Mouse (Mus musculus) ovary, adult 18-20 months (tissue): ENCODE measurements at regions not wholly inside any gene's neighbourhood (a gene's known extent, or its start where the extent isn't known, plus 50 kb on each side); places are given as distances from the start of the nearest gene placed in this dataset.

Experiments used
- DNase-seq: peaks from one replicate; pipeline ENCODE4 v3.0.0; 2022; ENCODE audit warnings: low spot score, mixed read lengths

DNA sequence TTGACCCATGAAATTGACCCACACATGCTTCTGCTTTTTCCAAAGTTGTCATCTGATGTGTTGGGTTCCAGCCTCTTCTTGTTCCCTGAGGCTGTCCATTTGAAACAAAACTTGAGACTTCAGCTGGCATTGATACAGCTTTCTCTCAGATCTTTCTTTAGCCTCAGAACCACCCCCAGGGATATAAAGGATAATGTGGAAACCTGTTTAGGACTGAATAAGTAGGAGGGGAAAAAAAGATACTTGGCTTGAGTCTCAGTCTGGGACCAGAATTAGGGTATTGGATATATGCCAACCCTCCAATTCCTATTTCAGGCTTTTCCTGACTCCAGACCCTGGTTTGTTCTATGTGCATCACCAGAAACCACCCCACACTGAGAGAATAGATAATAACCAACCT, 579.7 kb upstream of the Camk1g start:
- no peak for DNase-seq

DNA sequence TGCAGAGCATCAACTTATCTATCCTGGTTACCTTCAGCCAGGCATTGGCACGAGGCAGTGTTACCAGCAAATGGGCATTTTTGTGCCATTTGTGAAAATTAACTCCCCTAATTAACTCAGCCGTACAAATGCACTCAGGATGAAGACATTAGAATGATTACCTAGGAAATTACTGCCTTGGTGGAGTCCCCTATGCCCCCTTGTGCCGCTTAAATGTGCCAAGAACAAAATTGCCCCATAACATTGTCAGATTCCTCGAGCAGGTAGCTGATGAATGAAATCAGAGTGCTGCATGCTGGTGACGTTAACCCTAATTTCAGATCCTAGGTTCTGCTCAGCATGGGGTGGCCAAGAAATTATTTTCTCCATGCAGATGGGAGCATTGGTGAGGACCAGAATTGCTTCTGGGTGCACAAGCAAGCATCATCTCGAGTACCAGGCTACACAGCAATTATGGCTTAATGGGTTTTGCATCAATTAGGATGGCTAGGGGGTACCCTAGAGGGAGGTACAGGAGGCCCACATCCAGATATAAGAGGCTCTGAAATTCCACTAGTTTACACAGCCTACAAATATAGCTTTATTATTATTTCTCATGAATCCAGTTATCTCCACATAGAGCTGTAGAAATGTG, 577.0 kb upstream of the Camk1g start:
- DNase-seq: no peak

DNA sequence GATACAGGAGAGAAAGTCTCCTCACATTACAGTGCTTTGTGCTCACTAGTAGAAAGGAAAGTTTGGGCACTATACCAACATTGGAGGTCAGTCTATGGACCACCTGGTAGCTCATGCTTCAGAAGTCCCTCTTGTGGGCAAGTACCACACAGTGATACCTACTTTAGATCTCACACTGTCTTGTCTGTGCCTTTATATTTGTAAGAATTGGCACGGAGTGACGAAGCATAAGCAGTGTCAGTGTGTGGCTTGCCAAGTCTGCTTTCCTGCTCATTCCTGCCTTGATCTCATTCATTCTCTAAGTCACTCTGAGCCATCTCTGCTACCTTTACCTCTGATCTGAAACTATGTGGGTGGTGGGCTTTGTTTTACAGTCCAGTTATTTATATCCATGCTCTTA, 565.9 kb upstream of the Camk1g start:
- no peak for DNase-seq

- no peak for DNase-seq
These were observed 564.2 kb upstream of the Camk1g start for GRCm38 (mm10) chr1:193934308-193934707.

DNA sequence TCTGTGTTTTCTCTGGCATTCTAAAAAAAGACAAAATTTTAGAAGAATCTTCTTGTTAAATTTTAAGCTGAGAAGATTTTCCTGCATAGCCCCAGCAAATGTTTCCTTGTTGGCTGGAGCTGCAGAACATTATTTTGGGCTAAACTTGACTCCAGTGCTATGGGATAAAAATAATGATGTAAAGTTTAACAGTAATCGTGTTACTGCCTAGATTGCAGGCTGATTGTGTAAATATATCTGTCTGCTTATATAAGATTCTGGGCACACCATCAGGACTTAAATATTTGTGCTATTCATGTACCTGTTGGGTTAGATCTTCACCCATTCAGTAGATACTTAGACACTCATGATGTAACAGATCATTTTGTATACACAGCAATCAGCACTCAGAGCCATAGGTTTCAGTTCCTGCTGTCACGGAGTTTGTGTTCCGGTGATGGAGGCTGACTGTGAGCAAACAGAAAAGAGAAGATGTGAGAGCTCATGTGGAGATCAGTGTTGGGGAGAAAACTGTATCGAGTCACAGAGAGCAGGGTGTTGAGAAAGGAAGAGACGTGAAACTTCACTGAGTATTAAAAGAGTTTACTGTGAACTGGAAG, 561.1 kb upstream of the Camk1g start:
- DNase-seq: no peak

GRCm38 (mm10) chr1:193928607-193929006, 558.5 kb upstream of the Camk1g start:
- no peak for DNase-seq

GRCm38 (mm10) chr1:193922756-193923155, 552.7 kb upstream of the Camk1g start:
- DNase-seq: no peak

DNA sequence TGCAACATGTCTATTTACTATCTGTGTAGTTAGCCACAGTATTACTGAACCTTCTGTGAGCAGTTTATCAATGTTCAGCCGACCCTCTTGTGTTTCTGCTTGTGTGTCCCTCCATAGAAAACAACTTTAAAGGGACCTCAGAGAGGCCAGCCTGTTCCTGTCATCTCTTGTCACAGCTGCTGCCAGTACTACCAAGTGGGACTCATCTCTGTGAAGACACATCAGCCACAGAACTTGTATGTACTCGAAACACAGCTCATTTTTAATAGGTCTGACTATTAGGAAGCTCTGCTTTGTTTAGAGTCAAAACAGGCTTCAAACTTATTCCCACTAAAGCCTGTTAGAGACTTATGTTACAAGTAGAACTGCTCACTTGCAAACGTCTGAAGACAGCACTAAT, 549.1 kb upstream of the Camk1g start:
- DNase-seq: no peak

- no peak for DNase-seq
These were observed 535.6 kb upstream of the Camk1g start for GRCm38 (mm10) chr1:193905711-193906110.

- DNase-seq: no peak
These were observed 524.0 kb upstream of the Camk1g start for GRCm38 (mm10) chr1:193894072-193894471.

DNA sequence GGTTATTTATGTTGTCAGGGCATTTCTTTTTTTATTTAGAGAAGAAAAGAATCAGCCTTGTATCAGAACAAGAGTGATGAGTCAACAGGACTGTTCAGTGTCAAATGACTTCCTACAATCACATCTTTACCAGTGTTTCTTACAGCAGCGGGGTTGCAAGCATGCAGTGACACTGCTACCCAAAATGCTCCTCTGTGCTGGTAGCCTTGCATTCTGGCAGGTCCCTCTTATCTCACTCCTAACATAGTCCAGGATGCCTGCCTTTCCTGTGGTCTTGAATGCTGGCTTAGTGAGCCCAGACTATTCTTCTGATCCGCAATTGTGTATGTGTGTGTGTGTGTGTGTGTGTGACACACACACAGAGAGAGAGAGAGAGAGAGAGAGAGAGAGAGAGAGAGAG, 506.4 kb upstream of the Camk1g start:
- DNase-seq: no peak

GRCm38 (mm10) chr1:193876121-193876520, 506.0 kb upstream of the Camk1g start:
- DNase-seq: no peak

DNA sequence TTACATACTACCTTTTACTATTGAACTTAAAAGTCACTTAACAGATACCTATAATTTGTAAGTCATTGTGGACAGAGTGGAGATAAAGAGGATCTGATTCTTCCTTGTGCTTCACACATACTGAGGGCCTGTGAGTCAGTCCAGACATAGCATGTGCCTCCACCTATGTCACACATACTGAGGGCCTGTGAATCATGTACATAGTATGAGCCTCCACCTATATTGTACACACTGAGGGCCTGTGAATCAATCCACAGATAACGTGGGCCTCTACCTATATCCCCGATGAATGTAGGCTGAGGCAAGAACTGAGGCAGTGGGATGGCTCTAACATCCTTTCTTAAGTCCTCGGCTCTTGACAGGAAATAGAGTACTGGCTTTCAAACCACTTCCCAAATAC, 505.2 kb upstream of the Camk1g start:
- no peak for DNase-seq

- peak; percentile 61 for DNase-seq
These were observed 500.6 kb upstream of the Camk1g start for GRCm38 (mm10) chr1:193870731-193871130.

DNA sequence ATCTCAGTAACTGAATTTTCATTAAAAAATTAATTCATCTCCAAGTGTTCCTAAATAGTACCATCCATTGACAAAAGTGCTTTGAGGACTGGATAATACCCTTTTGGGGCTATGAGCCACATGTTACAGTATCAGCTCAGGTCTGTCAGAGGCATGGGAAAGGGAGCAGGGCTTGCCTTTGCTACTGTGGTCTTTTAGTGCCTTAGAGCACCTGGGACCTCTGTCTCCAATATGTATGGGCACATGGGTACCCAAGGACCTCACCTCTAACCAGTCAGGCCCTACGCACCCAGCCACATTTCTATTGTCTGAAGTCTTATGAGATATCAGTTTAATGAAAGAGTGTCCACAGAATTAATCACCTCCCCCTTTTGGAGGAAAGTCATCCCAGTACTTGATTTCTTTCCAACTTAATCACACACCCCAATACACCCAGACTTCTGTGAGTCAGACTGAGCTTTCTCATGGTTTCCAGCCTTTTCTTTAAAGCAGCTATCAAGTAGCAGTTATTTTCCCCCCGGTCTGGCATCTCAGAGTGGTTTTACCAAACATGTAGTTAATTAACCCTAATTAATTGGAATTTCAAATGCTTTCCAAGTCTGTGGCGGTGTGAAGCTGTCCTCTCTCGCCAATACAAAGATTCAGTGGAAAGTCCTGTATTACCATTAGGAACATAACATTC, 498.7 kb upstream of the Camk1g start:
- no peak for DNase-seq

DNA sequence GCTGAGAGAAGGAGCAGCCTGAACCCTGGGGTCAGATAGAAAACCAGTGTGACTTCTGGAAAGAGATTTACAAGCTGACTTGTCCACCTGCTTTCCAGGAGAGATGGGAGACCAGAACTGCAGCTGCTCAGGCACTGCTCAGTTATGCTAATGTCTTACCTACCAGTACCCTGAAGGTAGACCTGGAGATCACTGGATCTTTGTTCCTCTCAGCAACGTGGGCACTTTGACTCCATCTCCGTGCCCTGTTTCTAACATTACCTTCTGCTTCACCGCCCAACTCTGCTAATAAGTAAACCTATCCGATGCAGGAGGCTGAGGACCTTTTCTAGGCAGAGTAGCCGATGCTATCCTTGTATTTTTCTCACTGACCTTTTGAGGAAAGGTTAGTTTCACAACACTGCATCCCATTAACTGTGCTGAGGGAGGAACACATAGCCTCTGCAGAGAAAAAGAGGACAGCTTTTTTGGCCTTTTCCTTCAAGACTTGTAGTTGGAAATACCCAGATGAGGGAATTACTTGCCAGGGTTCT, 490.7 kb upstream of the Camk1g start:
- no peak for DNase-seq

- no peak for DNase-seq
These were observed 490.3 kb upstream of the Camk1g start for GRCm38 (mm10) chr1:193860354-193860753.

DNA sequence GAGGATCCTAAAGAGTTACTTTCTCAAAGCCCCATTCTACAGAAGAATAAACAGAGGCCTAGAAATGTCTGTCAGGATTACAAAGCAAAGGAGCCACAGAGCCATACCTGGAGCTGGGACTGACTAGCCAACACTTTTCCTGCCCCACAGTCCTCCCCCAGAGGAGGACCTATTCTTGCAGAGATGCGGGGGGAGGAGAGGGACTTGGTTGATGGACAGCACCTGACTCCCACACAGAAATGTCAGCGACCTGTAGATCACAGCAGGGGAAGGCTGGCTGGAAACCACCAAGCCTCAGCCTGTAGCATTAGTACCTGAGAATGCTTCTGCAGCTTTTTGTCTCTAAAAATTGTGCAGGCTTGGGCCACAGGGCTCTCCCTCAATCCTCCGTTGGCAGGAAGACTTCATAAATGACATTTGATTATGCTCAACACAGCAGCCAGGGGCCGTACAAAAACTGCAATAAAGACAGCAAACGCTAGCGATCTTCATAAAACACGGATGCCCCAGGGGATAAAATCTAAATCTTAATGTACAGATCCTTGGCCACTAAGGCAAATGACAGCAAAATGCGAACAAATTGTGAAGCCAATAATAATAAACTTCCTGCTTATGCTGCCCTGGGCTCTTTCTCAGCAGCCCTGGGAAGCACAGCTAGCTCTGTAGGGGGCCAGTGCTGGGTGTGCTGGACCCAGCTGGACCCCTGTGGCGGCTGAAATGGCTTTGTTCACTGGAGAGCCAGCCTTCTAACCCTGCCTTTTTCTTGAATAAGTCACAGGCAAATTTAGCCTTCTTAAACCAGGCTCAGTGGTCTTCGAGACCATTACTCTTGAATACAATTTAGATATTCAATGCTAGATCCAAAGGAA, 489.4 kb upstream of the Camk1g start:
- DNase-seq: no peak

DNA sequence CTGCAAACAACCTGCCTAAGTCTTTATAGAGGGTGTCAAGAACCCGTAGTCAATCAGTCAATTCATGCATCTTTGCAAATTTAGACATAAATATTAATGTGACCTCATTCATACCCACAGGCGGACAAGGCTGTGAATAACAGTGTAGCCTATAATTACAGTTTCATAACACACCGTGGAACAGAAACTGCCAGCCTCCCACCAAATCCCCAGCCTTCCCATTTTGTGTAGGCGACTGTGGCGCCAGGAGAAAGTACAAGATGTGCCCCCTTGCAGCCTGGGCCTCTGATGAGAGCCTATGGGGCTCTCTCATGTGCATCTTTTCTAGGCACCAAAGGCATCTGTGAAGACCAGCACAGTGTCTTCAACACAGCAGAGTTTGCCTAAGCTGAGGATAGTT, 477.8 kb upstream of the Camk1g start:
- DNase-seq: no peak

DNA sequence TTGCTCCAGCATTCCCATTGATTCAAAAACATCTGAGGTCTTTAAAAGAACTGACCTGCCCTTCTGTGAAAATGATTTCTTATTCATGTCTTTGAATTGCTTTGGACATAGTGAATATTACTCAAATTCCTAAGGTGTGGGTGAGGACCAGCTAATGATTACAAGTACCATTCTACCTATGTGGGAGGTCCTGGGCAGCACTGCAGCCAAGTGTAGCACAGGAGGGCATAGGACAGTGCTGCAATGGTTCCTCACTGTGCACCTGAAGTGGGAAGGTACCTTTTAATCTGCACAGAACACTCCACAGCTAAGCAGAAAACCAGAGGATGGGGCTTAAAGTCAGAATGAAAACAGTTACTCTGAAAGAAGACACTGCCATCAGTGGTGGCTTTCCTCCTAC, 474.8 kb upstream of the Camk1g start:
- DNase-seq: no peak

DNA sequence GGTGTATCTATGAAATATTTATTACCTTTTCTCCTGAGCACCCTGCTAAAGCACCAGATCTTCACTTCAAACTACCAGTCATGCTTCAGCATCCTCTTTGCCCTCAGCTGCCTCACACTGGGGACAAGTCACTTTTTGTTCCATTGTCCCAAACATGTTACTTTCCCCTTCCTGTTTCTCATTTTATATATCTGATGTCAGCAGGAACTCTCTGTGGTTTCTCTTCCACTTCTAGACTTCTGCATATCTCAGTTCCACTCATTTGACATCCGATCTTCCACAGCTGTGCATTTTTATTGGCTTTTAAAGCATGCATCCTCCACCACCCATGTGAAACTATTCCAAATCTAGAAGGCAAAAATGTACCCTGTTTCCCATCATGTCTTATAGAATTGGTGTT, 474.4 kb upstream of the Camk1g start:
- DNase-seq: no peak

DNA sequence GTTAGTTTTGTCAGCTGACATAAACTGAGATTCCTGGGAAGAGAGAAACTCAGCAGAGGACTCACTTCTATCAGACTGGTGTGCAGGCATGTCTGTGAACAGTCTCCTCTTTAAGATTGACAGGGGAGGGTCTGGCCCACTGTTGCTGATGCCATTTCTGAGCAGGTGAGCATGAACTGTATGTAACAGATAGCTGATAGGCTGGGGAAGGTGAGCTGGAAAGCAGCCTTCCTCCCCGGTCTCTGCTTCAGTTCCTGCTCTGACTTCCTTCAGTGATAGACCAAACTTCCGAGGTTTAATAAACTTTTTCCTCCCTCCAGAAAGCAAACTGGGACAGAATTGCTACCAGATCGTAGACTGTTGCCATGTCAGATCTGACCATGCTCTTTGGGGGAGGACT, 430.9 kb upstream of the Camk1g start:
- no peak for DNase-seq
